In the genomic region with DNA sequence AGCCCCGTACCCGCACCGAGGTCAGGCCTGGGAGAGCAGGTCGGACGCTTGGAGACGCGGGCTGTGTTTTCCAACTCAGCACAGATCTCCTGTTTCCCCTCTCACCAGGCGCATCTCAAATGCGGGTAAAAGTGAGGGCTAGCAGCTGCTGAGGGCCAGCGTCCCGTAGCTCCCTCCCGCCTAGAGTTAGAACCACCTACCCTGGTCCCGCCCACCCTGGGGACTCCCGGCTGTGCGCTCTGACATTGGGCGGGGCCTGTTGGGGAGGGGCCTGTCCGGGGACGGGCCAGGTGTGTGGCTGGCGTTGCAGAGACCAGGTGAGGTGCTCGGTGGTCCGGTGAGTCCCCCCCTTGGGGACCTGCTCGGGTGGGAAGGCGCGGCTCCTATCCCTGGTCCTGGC, we compare ENCODE assay signal across 9 mouse cellular contexts. TPM values are rescaled to one million over a fixed set of nuclear protein-coding genes. Genes with fewer than 3 reads are reported as not detected.
A peak's percentile ranks its signal among the peaks of the same experiment; 100 is the strongest.
DNase-seq lines count a peak whose midpoint lies in the region; ATAC-seq and TF ChIP-seq lines count a peak whose summit lies in the region.
"Had no signal": no experiment of that assay in that cellular context is flagged by ENCODE, and none has a peak within 500 bp of the region (broad histone marks: within the 10 kb centered on the region; RNA-seq: fewer than 3 reads in every experiment).

A gene (plus strand): TSS at position 262 of the 400 bp plus-strand sequence.

- peak within 1 kb of the TSS; percentile 90 for H3K27ac ChIP-seq in lung, embryonic 14.5 days (ENCODE audit: low read depth)
- peak within 1 kb of the TSS; percentile 20; the same call in 1 of the 2 replicates for H3K27ac ChIP-seq in stomach, embryonic 16.5 days (ENCODE audit: low read length)

- H3K4me1 ChIP-seq in megakaryocyte, embryonic 14.5 days, result peaks cover 23% of the 10 kb centered on the region
- H3K4me1 ChIP-seq in lung, embryonic 14.5 days (ENCODE audit: insufficient read depth), result peaks cover 6% of the 10 kb centered on the region
- peaks cover 19% of the 10 kb centered on the region for H3K4me1 ChIP-seq in stomach, embryonic 16.5 days (ENCODE audit: control insufficient read depth, insufficient read depth, low read length)

- no peak for ATAC-seq in megakaryocyte, adult 5-6 weeks (ENCODE audit: poor library complexity, severe bottlenecking)
- peak; percentile 75 for ATAC-seq in lung, embryonic 14.5 days (ENCODE audit: insufficient read depth)
- ATAC-seq in stomach, embryonic 16.5 days (ENCODE audit: insufficient read depth, low FRiP score), result peak; percentile 84
- no peak for ATAC-seq in CD4-positive, CD25-positive, alpha-beta regulatory T cell, adult 4 months
- ATAC-seq: Patski had no signal

- H3K4me3 ChIP-seq in megakaryocyte, embryonic 14.5 days (replicated peaks), result peak within 1 kb of the TSS; percentile 76
- peak within 1 kb of the TSS; percentile 48 for H3K4me3 ChIP-seq in lung, embryonic 14.5 days (ENCODE audit: low read depth, low read length)
- peak within 1 kb of the TSS; percentile 52 for H3K4me3 ChIP-seq in stomach, embryonic 16.5 days (replicated peaks; ENCODE audit: low read length)

- peak within 1 kb of the TSS; percentile 86 for H3K4me2 ChIP-seq in lung, embryonic 14.5 days
- peak within 1 kb of the TSS; percentile 95 for H3K4me2 ChIP-seq in stomach, embryonic 16.5 days (ENCODE audit: low read depth, low read length)

- DNase-seq in forelimb bud, embryonic 11.5 days (ENCODE audit: low read depth, low spot score), result peak; percentile 35
- DNase-seq in kidney, adult 18-20 months, result peak; percentile 63
- peak; percentile 78 for DNase-seq in lung, embryonic 14.5 days
- no peak for DNase-seq in cerebellum, adult 11-12 months

- no peak for TF ChIP-seq CTCF in lung, embryonic 14.5 days (IDR thresholded peaks at IDR 0.05; ENCODE audit: low read depth)

- H3K27me3 ChIP-seq in megakaryocyte, embryonic 14.5 days (replicated peaks), result peaks cover 57% of the 10 kb centered on the region
- 0 out of 2 replicates have a peak, but pooled peaks cover 5% of the 10 kb centered on the region for H3K27me3 ChIP-seq in lung, embryonic 14.5 days (ENCODE audit: insufficient read depth, low read length)
- no peaks in the 10 kb centered on the region for H3K27me3 ChIP-seq in stomach, embryonic 16.5 days (ENCODE audit: control insufficient read depth, insufficient read depth, low read length)
- H3K27me3 ChIP-seq: Patski had no signal

- no peaks in the 10 kb centered on the region for H3K36me3 ChIP-seq in megakaryocyte, embryonic 14.5 days (replicated peaks; ENCODE audit: low read length)
- no peaks in the 10 kb centered on the region for H3K36me3 ChIP-seq in lung, embryonic 14.5 days (ENCODE audit: insufficient read depth)
- no peaks in the 10 kb centered on the region for H3K36me3 ChIP-seq in stomach, embryonic 16.5 days (ENCODE audit: control insufficient read depth, insufficient read depth, low read length)

- peak within 1 kb of the TSS; percentile 52 for H3K9ac ChIP-seq in lung, embryonic 14.5 days
- peak within 1 kb of the TSS; percentile 70 for H3K9ac ChIP-seq in stomach, embryonic 16.5 days (ENCODE audit: low read length)

- WGBS in lung, embryonic 14.5 days, result 1% methylated on average over 23 of the region's 24 CpGs
- WGBS in stomach, embryonic 16.5 days, result 3% methylated on average over 20 of the region's 24 CpGs

- no peaks in the 10 kb centered on the region for H3K9me3 ChIP-seq in megakaryocyte, embryonic 14.5 days
- H3K9me3 ChIP-seq in lung, embryonic 14.5 days (ENCODE audit: low read depth, low read length), result no peaks in the 10 kb centered on the region
- no peaks in the 10 kb centered on the region for H3K9me3 ChIP-seq in stomach, embryonic 16.5 days (replicated peaks; ENCODE audit: control insufficient read depth, low read length)

RNA-seq across cellular contexts. Expression of the gene that starts here (rescaled TPM):
- 0.91 TPM in 1 of 2 replicates, not detected in the other for polyA plus RNA-seq in megakaryocyte, embryonic 14.5 days (2012; ENCODE audit: insufficient read depth, low replicate concordance)
- not detected in 2 replicates for total RNA-seq in megakaryocyte, adult 5-6 weeks (2015)
- total RNA-seq in megakaryocyte, adult 5-6 weeks (2017), result not detected in 2 replicates
- polyA plus RNA-seq in lung, embryonic 14.5 days (2014; fragmentation: Nextera tagmentation; extraction: Ambion mirVana), result 17.4 and 18.1 TPM in 2 replicates
- polyA plus RNA-seq in stomach, embryonic 16.5 days (2015; fragmentation: Nextera tagmentation; extraction: Ambion mirVana), result 12.6 and 14.5 TPM in 2 replicates
- not detected for polyA plus RNA-seq in CD4-positive, CD25-positive, alpha-beta regulatory T cell, adult 4 months (2017; shearing (Covaris generic))

Comparison
In these comparisons a context has a peak if more than half of its experiments do, and no peak if none do; other contexts are left out.
1. ATAC-seq: peak in lung, embryonic 14.5 days (single experiment) and stomach, embryonic 16.5 days (single experiment); none in megakaryocyte, adult 5-6 weeks (single experiment) and CD4-positive, CD25-positive, alpha-beta regulatory T cell, adult 4 months (single experiment).
2. Peak in every context shown above with its lines, with median percentiles within 50 percentile points of each other: H3K4me3 ChIP-seq.